In genomic region chr14:25548650-25549049, GRCm38 (mm10) we compare ENCODE assay signal across 8 mouse cellular contexts.
DNase-seq lines count a peak whose midpoint lies in the region; ATAC-seq lines count a peak whose summit lies in the region.

No protein-coding gene starts in this region.

- no peak overlapping the region for H3K4me2 ChIP-seq in neural tube, embryonic 15.5 days

- peak; percentile 92 for DNase-seq in left cerebral cortex, postnatal 4 days
- no peak for DNase-seq in left cerebral cortex, postnatal 10 days (ENCODE audit: extremely low spot score in 1 of 2, low spot score in 2 of 2)
- DNase-seq in forebrain, embryonic 10.5 days (ENCODE audit: extremely low spot score, low spot score): no peak
- peak; percentile 80 for DNase-seq in kidney, adult 9 months
- DNase-seq in spleen, postnatal 14 days (ENCODE audit: low spot score in 2 of 2): no peak
- DNase-seq in urinary bladder, adult 2 months (ENCODE audit: low spot score): no peak

- intact Hi-C loops in left cerebral cortex, postnatal 4 days (cut with DNase I): loop anchor here (10.0 kb wide), 1 partner anchor 84 kb away; no protein-coding TSS in a partner anchor
- intact Hi-C loops in left cerebral cortex, postnatal 10 days (cut with DNase I): no loop called here

- WGBS in forebrain, embryonic 10.5 days: 86% methylated on average over 6 of the region's 6 CpGs
- WGBS in neural tube, embryonic 15.5 days: 35% methylated on average over 6 of the region's 6 CpGs

- no peaks in the 10 kb centered on the region for H3K27me3 ChIP-seq in forebrain, embryonic 10.5 days (ENCODE audit: poor library complexity, severe bottlenecking)
- no peaks in the 10 kb centered on the region for H3K27me3 ChIP-seq in neural tube, embryonic 15.5 days (replicated peaks)

- H3K27ac ChIP-seq in forebrain, embryonic 10.5 days: peak overlapping the region; percentile 67
- peak overlapping the region; percentile 77 for H3K27ac ChIP-seq in neural tube, embryonic 15.5 days (replicated peaks)

- H3K9ac ChIP-seq in neural tube, embryonic 15.5 days (replicated peaks): no peak overlapping the region

- H3K4me1 ChIP-seq in forebrain, embryonic 10.5 days: peaks cover 70% of the 10 kb centered on the region
- H3K4me1 ChIP-seq in neural tube, embryonic 15.5 days: peaks cover 73% of the 10 kb centered on the region

- peaks cover 83% of the 10 kb centered on the region for H3K36me3 ChIP-seq in forebrain, embryonic 10.5 days (replicated peaks)
- peaks cover 4% of the 10 kb centered on the region; the same call in 1 of the 2 replicates for H3K36me3 ChIP-seq in neural tube, embryonic 15.5 days

- H3K9me3 ChIP-seq in forebrain, embryonic 10.5 days: no peaks in the 10 kb centered on the region
- no peaks in the 10 kb centered on the region for H3K9me3 ChIP-seq in neural tube, embryonic 15.5 days (replicated peaks)

- ATAC-seq in neural tube, embryonic 15.5 days (ENCODE audit: low FRiP score): no peak
- ATAC-seq in activated CD4-positive, CD25-positive, alpha-beta regulatory T cell, adult 4 months: no peak

- H3K4me3 ChIP-seq in forebrain, embryonic 10.5 days: no peak overlapping the region
- no peak overlapping the region for H3K4me3 ChIP-seq in neural tube, embryonic 15.5 days (replicated peaks)

Comparison
In these comparisons a context has a peak if more than half of its experiments do, and no peak if none do; other contexts are left out.
1. DNase-seq: peak in left cerebral cortex, postnatal 4 days (single experiment) and kidney, adult 9 months (single experiment); none in left cerebral cortex, postnatal 10 days (0 of 2), forebrain, embryonic 10.5 days (single experiment), spleen, postnatal 14 days (0 of 2) and urinary bladder, adult 2 months (single experiment).